Mouse (Mus musculus) left cerebral cortex, postnatal 10 days (tissue): ENCODE data around the gene Ccdc114. TPM values are rescaled to one million over a fixed set of nuclear protein-coding genes. Genes with fewer than 3 reads are reported as not detected.
"Not testable (repeated sequence)": the region's sequence is repeated elsewhere in the genome, so short reads cannot be mapped to it uniquely, and the experiment has no call there.

Experiments
- DNase-seq, 2 experiments: peaks; one replicate each; pipeline ENCODE4 v3.0.0; 2021 to 2022; ENCODE audit warnings: low spot score in 2 of 2, mixed read lengths in 1 of 2; ENCODE audit errors: extremely low spot score in 1 of 2
- intact Hi-C: fragments of 180-260 bp; cut with DNase I; formaldehyde crosslinking; loops from one replicate; pipeline ENCODE4 v1.15.1; 2025
- total RNA-seq, 2 experiments: library from RNA; stranded (reverse); gene quantifications; 2 replicates each; pipeline ENCODE4 v1.2.3; 2021

Gene Ccdc114
- total RNA-seq, 2 experiments from 2014 or later = 1.4 to 1.5 TPM

- intact Hi-C loops = no loop called here
- peak; percentile 79 to 89 for DNase-seq
These were observed 7.5 kb upstream of the Ccdc114 start for GRCm38 (mm10) chr7:45916056-45917003.

- DNase-seq = no peak
- intact Hi-C loops = no loop called here
These were observed 6.7 kb upstream of the Ccdc114 start for GRCm38 (mm10) chr7:45917004-45917704.

- intact Hi-C loops = no loop called here
- no peak for DNase-seq
These were observed 5.9 kb upstream of the Ccdc114 start for GRCm38 (mm10) chr7:45917926-45918325.

- intact Hi-C loops = no loop called here
- no peak for DNase-seq
These were observed 4.7 kb upstream of the Ccdc114 start for GRCm38 (mm10) chr7:45919083-45919671.

DNA sequence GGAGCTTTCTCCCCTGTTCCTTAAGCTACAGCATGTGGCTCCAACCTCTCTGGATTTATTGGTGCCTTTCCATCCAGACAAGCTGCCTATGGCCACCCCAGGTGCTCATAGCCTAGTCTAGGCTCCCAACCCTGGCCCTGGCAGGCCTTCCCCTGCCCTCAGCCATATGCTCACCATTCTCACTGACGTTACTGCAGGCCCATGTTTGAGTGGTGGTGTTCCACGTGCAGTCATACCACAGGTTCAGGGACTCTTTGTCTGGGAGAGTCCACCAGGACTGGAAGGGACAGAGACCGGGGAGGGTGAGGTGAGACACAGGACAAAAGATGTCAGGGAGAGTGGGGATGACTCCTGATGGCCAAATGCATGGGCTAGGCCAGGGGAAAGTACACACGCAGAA lies 4.1 kb upstream of the Ccdc114 start:
- intact Hi-C loops = no loop called here
- DNase-seq = no peak

DNA sequence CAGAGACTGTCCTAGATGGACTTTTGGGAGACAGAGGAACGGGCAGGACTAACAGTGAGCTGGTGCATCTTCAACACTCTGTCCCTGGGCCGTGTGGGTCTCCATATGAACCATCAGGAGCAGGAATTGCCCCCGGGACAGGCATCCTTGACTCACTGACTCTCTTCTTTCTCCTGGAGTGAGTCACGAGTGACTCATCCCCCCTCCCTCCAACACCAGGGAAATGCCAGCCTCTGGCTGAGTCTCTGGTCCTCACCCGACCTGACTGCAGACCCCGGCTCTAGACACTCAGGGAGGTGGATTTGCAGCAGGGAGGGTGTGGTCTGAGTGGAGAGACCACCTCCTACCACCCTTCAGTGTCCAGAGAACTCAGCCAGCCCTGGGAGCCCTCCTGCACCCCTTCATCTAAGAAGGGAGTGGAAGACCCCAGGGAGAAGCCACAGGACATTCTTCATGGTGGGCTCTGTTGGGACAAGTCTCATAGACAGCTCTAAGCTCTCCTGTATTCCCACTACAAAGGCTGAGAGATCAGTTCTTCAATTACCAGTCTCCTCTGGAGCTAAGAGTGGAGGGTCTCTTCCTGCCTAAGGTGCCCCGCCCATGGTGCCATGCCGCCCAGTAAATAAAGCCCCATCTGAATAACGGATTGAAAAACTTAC lies 3.2 kb upstream of the Ccdc114 start:
- DNase-seq = no peak
- intact Hi-C loops = no loop called here

DNA sequence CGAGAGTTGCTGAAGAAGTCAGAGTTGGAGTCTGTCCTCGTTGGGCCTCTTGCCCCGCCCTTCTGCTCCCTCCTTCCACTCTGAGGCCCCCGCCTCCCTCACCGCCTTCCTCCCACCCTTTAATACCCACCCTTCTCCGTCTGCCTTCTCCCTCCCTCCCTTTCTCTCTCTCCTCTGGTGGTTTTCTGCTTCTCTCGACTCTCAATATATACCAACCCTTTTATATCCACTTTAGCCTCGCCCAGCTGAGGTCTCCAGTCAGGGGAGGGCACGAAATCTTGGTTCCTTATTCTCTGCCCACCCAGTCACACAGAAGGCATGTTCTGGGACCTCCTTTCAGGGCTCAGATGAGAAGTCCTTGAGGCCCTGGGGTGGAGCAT lies 2.6 kb upstream of the Ccdc114 start, which contains the start of gene Emp3:
Emp3 (minus strand) TSS at position 163 of the 380 bp plus-strand sequence.
- intact Hi-C loops = no loop called here
- DNase-seq = peak in 1 of 2 experiments; percentile 76

DNA sequence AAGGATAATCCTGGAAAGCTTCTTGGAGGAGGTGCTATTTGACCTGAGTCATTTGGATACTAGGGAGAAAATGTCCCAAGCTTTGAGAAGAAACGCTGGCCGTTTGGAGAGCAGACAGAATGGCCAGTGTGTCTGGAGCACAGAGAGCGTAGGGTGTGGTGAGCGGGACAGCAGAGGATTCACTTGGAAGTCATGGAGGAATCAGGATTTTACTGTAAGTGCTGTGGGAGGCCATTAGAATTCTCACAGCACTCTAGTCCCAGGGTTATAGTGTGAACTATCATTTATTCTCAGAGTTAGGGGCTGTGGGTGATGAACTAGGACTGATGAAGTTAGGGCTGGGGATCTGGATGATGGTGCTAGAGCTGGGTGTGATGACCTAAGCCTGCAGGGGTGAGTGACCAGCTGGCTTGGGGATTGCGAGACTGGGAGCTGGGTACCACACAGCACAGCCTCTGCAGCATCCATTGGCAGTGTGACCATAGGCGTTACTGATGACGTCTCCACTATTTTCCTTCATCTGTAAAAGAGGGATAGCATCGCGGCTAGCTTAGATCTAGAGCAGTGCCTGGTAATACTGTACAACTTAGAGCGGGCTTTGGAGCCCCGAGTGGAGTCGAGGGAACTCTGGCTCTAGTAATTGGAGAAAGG lies 1.8 kb upstream of the Ccdc114 start:
- intact Hi-C loops = no loop called here
- no peak for DNase-seq

DNA sequence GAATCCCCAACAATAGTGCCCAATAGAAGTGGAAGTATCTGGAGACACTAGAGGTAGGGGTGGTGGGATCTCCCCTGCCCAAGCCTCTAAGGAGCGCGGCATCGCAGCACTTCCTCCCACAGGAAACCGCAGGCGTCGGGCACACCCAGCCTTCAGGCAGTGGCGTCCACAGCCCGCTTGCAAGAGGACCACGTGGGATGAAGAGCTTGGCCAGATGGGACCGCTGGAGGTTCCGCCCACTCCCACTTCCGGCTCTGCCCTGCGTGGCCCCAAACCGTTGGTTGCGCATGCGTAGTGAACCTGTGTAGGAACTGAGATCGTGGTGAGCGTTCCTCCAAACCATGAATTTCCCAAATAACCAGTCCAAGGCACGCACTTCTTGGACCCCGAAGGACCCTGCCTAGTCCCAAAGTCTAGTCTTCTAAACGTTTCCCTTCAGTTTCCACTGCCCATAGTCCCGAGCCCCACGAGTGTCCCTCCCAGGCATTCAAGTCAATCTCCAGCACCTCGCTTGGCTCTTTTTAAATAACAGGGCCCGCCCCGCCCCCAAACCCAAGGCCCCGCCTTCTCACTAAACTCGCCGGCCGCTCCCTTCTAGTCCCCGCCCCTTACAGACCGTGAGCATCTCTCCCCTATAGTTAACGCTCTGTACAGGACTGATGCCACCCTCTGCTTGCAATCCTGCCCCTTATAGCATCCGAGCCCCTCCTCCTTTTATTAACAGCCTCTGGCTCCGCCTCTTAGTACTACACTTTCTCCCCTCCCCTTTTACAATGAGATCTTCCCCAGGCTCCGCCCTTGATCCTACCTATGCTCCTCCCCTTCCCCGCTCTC lies 727 bp upstream of the Ccdc114 start:
- peak; percentile 92 to 98 for DNase-seq
- intact Hi-C loops = no loop called here

- DNase-seq = peak in 1 of 2 experiments; percentile 33
- intact Hi-C loops = no loop called here
These were observed 551 bp downstream of the Ccdc114 start for GRCm38 (mm10) chr7:45924429-45924816.

GRCm38 (mm10) chr7:45928626-45929295 lies 4.9 kb downstream of the Ccdc114 start:
- intact Hi-C loops = no loop called here
- DNase-seq = no peak

- DNase-seq = no peak
- intact Hi-C loops = no loop called here
These were observed 5.8 kb downstream of the Ccdc114 start for GRCm38 (mm10) chr7:45929688-45930087.

DNA sequence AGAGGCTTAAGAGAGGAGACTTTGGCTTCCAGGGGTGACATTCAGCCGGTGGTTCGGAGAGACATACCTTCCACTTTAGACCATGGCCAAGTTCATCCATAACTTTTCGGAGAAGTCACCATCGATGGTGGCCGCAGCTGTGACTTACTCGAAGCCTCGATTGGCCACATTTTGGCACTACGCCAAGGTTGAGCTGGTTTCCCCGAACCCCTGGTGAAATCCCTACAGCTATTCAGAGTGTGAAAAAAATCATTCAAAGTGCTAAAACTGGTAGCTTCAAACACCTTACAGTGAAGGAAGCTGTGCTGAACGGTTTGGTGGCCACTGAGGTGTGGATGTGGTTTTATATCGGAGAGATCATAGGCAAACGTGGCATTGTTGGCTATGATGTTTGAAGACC lies 9.9 kb downstream of the Ccdc114 start:
- intact Hi-C loops = loop anchor here (2.0 kb wide), 1 partner anchor 61 kb away; the partner anchor contains the start of gene Kdelr1
- DNase-seq = not testable (repeated sequence)

DNA sequence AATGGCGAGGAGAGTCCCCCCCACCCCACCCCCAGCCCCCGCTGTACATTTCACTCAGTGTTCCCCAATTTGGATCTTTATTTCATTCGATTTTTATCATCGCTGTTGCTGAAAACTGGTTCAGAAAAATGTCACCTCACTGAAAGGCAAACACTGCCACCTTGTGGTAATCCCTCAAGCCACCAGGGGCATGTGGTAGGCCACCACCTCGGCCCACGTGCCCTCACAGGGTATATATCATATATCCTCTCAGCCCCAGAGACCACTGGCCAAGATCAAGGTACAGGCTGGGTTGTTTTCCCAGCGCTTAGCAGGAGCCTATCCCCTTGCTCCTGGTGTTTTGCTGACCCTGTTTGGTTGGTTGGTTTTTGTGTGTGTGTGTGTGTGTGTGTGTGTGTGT lies 11.2 kb downstream of the Ccdc114 start:
- DNase-seq = peak in 1 of 2 experiments; percentile 74
- intact Hi-C loops = loop anchor here (2.0 to 5.0 kb wide), 2 partner anchors 62 to 193 kb away; partner anchors contain the start of gene Kdelr1

GRCm38 (mm10) chr7:45939836-45940235 lies 16.0 kb downstream of the Ccdc114 start:
- no peak for DNase-seq
- intact Hi-C loops = loop anchor here (5.0 kb wide), 2 partner anchors 37 to 198 kb away; no protein-coding TSS in a partner anchor

GRCm38 (mm10) chr7:45941986-45942385 lies 18.1 kb downstream of the Ccdc114 start:
- no peak for DNase-seq
- intact Hi-C loops = loop anchor here (5.0 kb wide), 1 partner anchor 35 kb away; no protein-coding TSS in a partner anchor

DNA sequence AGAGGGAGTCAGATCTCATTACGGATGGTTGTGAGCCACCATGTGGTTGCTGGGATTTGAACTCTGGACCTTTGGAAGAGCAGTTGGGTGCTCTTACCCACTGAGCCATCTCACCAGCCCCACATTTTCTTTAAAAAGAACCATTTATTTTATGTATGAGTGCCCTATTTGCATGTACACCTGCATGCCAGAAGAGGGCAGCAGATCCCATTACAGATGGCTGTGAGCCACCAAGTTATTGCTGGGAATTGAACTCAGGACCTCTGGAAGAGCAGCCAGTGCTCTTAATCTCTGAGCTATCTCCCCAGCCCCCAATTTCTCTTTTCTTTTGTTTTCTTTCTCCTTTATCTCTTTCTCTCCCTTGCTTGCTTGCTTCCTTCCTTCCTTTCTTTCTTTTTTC lies 19.4 kb downstream of the Ccdc114 start:
- intact Hi-C loops = loop anchor here (5.0 kb wide), 1 partner anchor 34 kb away; no protein-coding TSS in a partner anchor
- DNase-seq = not testable (repeated sequence)
